Mouse (Mus musculus) myocyte (in vitro differentiated cells): ENCODE results near the gene Ksr2. TPM values are rescaled to one million over a fixed set of nuclear protein-coding genes. Genes with fewer than 3 reads are reported as not detected.

ENCODE experiments used
- H3K27me3 ChIP-seq: one replicate; pipeline ENCODE4 v1.6.1; 2011; ENCODE audit not compliant: control insufficient read depth, insufficient read depth, insufficient read length
- H3K36me3 ChIP-seq: one replicate; pipeline ENCODE4 v1.6.1; 2011; ENCODE audit not compliant: control insufficient read depth, insufficient read depth
- H3K4me2 ChIP-seq: one replicate; pipeline ENCODE4 v1.6.1; 2011; ENCODE audit warnings: low read depth, control low read depth
- H3K4me3 ChIP-seq: one replicate; pipeline ENCODE4 v1.5.1; 2011; ENCODE audit warnings: mild to moderate bottlenecking, control low read depth, moderate library complexity
- H3K79me2 ChIP-seq: one replicate; pipeline ENCODE4 v1.6.1; 2011; ENCODE audit not compliant: control insufficient read depth, insufficient read depth
- H3ac ChIP-seq: one replicate; pipeline ENCODE4 v1.6.1; 2011; ENCODE audit not compliant: control insufficient read depth, insufficient read length
- CEBPB ChIP-seq: IDR thresholded peaks from 2 replicates; pipeline ENCODE4 v1.6.1; 2011; ENCODE audit warnings: mild to moderate bottlenecking, moderate library complexity; ENCODE audit not compliant: poor library complexity, insufficient read depth, severe bottlenecking
- E2F4 ChIP-seq: IDR thresholded peaks from one replicate; pipeline ENCODE4 v1.6.1; 2011; ENCODE audit warnings: mild to moderate bottlenecking, control low read depth, moderate library complexity; ENCODE audit not compliant: insufficient read depth
- MAX ChIP-seq: IDR thresholded peaks from one replicate; pipeline ENCODE4 v1.6.1; 2011; ENCODE audit warnings: low read depth, mild to moderate bottlenecking, control low read depth
- MYOD1 ChIP-seq, 3 experiments: IDR thresholded peaks; one replicate each; pipeline ENCODE4 v1.6.1; 2011; ENCODE audit warnings: control low read depth in 2 of 3, low read depth in 2 of 3, mild to moderate bottlenecking in 2 of 3, moderate library complexity in 1 of 3; ENCODE audit not compliant: insufficient read length in 2 of 3, control insufficient read depth in 1 of 3
- MYOG ChIP-seq, 3 experiments: IDR thresholded peaks; one replicate each; pipeline ENCODE4 v1.6.1; 2011; ENCODE audit warnings: control low read depth in 2 of 3, low read depth in 2 of 3, mild to moderate bottlenecking in 2 of 3; ENCODE audit not compliant: insufficient read length in 2 of 3, control insufficient read depth in 1 of 3, insufficient read depth in 1 of 3
- POLR2A ChIP-seq: IDR thresholded peaks from one replicate; pipeline ENCODE4 v1.6.1; 2011; ENCODE audit warnings: low read depth, mild to moderate bottlenecking, control low read depth, moderate library complexity; ENCODE audit not compliant: insufficient read length
- POLR2AphosphoS2 ChIP-seq: IDR thresholded peaks from one replicate; pipeline ENCODE4 v1.6.1; 2011; ENCODE audit warnings: low read depth, control low read depth; ENCODE audit not compliant: insufficient read length
- REST ChIP-seq: IDR thresholded peaks from one replicate; pipeline ENCODE4 v1.6.1; 2011; ENCODE audit warnings: mild to moderate bottlenecking, control low read depth, moderate library complexity; ENCODE audit not compliant: insufficient read depth, insufficient read length
- SRF ChIP-seq: IDR thresholded peaks from one replicate; pipeline ENCODE4 v1.6.1; 2011; ENCODE audit warnings: low read depth; ENCODE audit not compliant: control insufficient read depth, insufficient read length
- TCF12 ChIP-seq: IDR thresholded peaks from one replicate; pipeline ENCODE4 v1.6.1; 2011; ENCODE audit warnings: mild to moderate bottlenecking, control low read depth; ENCODE audit not compliant: poor library complexity, insufficient read depth, severe bottlenecking
- TCF3 ChIP-seq: IDR thresholded peaks from one replicate; pipeline ENCODE4 v1.6.1; 2011; ENCODE audit warnings: low read depth, control low read depth; ENCODE audit not compliant: insufficient read length
- USF1 ChIP-seq: IDR thresholded peaks from one replicate; pipeline ENCODE4 v1.6.1; 2011; ENCODE audit warnings: low read depth, mild to moderate bottlenecking, control low read depth, moderate library complexity
- polyA plus RNA-seq: library from polyadenylated mRNA; unstranded; fragments of >200 nt; fragmentation: generic; extraction: Trizol; gene quantifications from one replicate; pipeline ENCODE4 v1.2.1, GENCODE M21; 2012; ENCODE audit warnings: missing spikeins

The Ksr2 gene
- polyA plus RNA-seq, 1 experiment: 0.02 TPM

DNA sequence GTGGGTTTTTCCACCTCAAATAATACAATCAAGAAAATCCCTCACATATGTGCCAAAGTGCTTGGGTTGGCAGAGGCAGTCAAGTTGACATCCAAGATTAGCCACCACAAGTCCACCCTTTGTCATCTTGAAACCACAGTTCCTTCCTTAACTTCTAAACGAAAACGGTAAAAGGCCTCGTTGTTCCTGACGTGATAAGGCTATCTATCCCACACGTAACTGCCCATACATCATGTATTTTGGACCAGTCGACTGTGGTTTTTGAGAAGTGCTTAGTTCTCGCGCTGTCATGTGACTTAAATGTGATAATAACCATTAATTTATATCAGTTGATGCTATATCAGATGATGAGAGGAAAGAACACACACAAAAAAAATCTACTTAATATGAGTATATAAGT is 55.8 kb downstream of the Ksr2 start:
- H3K79me2 ChIP-seq: no peaks in the 10 kb centered on the region
- peaks cover 5% of the 10 kb centered on the region for H3K27me3 ChIP-seq
- no peak overlapping the region for H3K4me3 ChIP-seq
- H3K4me2 ChIP-seq: no peak overlapping the region
- H3K36me3 ChIP-seq: no peaks in the 10 kb centered on the region
- no peak overlapping the region for H3ac ChIP-seq
- TF ChIP-seq MAX: no peak
- TF ChIP-seq POLR2AphosphoS2: no peak
- TF ChIP-seq MYOG (IDR thresholded peaks at IDR 0.05; ENCODE audit: control insufficient read depth in 1 of 3, insufficient read depth in 1 of 3, insufficient read length in 2 of 3, low read depth in 2 of 3): no peak
- no peak for TF ChIP-seq MYOD1 (IDR thresholded peaks at IDR 0.05; ENCODE audit: control insufficient read depth in 1 of 3, insufficient read length in 2 of 3, low read depth in 2 of 3)
- no peak for TF ChIP-seq REST
- TF ChIP-seq SRF: no peak
- TF ChIP-seq TCF12: no peak
- no peak for TF ChIP-seq POLR2A
- TF ChIP-seq CEBPB: no peak

DNA sequence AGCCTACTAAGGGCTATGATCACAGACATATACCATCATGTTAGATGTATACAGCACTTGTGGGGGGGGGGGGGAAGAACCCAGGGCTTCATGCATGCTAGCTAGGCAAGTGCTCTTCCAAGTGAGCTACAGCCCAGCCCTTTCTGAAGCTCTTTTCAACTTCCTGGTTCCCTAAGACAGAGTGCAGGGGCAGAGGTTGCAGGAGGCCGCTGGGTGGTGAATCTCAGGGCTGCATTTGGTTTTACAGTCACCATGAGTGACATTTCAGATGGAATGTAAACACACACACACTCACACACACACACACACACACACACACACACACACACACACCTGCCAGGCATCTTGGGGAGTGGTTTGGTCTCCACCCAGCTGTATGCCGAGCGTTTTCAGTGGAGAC is 67.4 kb downstream of the Ksr2 start:
- TF ChIP-seq USF1 (no peak), SRF (no peak), TCF3 (no peak), POLR2A (no peak), POLR2AphosphoS2 (no peak), REST (no peak), E2F4 (no peak), MYOD1 (IDR thresholded peaks at IDR 0.05; ENCODE audit: control insufficient read depth in 1 of 3, insufficient read length in 2 of 3, low read depth in 2 of 3) (no peak)
- H3K4me3 ChIP-seq: no peak overlapping the region
- H3K27me3 ChIP-seq: peaks cover 19% of the 10 kb centered on the region
- no peaks in the 10 kb centered on the region for H3K79me2 ChIP-seq
- H3K36me3 ChIP-seq: no peaks in the 10 kb centered on the region
- H3K4me2 ChIP-seq: no peak overlapping the region
- no peak overlapping the region for H3ac ChIP-seq

DNA sequence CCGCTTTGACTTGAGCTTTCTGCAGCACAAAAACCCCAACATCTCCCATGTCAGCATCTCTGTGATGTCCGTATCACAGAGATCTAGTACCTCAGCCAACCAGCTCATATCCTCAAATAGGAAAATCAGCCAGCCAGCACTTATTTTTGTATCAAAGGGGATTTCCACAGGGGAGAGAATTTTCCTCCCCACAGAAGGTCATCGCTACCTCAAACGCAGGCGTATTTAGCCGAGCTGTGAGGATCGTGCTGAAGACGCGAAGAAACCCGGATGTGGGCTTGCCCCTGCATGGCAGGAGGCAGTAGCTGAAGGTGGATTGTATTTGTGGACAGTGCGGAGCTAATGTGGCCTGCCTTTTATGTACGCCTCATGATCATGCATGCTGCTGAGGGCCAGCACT is 67.8 kb downstream of the Ksr2 start:
- no peak overlapping the region for H3K4me3 ChIP-seq
- TF ChIP-seq MAX: no peak
- no peak for TF ChIP-seq REST
- TF ChIP-seq POLR2A: no peak
- TF ChIP-seq CEBPB: no peak
- no peak for TF ChIP-seq MYOG (IDR thresholded peaks at IDR 0.05; ENCODE audit: control insufficient read depth in 1 of 3, insufficient read depth in 1 of 3, insufficient read length in 2 of 3, low read depth in 2 of 3)
- no peak for TF ChIP-seq E2F4
- TF ChIP-seq USF1: no peak
- no peak for TF ChIP-seq TCF3
- TF ChIP-seq TCF12: no peak
- no peak for TF ChIP-seq SRF
- no peak for TF ChIP-seq POLR2AphosphoS2
- no peaks in the 10 kb centered on the region for H3K79me2 ChIP-seq
- no peak overlapping the region for H3K4me2 ChIP-seq
- peaks cover 19% of the 10 kb centered on the region for H3K27me3 ChIP-seq
- no peak overlapping the region for H3ac ChIP-seq
- no peaks in the 10 kb centered on the region for H3K36me3 ChIP-seq

DNA sequence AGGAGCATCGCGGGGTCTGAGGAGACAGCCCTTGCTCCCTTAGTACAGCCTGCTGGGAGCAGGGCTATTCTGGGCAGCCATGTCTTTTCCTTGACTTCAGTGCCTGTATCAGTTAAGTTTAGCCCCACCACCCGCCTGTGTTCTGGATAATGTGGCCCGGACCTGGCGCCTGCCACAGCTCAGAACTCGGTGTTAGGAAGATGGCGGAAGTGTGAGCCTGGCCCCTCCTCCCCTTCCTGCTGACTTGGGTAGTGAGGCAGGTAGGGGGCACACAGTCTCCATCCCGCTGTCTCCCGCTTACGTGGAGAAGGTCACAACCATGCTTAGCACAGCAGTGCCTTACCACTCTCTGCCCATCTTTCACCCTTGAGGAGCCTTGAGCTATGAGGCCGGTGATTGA is 68.2 kb downstream of the Ksr2 start:
- TF ChIP-seq POLR2A: no peak
- no peak for TF ChIP-seq SRF
- Histone ChIP-seq H3ac (no peak overlapping the region), H3K79me2 (no peaks in the 10 kb centered on the region), H3K27me3 (peaks cover 19% of the 10 kb centered on the region), H3K36me3 (no peaks in the 10 kb centered on the region), H3K4me2 (no peak overlapping the region), H3K4me3 (no peak overlapping the region)

DNA sequence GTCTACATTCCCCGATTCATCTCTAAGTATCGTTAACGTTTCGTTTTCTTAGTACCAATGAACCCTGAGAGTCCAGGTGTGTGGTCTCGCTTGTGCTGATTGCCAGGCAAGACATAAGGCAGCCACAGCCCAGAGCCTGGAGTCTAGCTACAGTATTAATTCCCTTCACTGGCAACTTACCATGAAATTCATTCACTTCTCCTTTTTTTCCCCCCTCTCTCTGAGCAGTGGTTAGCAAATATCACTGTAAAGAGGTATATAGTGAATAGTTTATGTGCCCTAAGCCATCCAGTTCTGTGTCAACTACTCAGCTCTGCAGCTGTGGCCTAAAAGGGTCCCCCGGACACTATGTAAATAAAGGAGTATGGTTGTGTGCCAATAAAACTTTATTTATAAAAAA is 71.6 kb downstream of the Ksr2 start:
- Histone ChIP-seq H3K36me3 (no peaks in the 10 kb centered on the region), H3K79me2 (no peaks in the 10 kb centered on the region), H3K4me3 (no peak overlapping the region), H3K27me3 (peaks cover 19% of the 10 kb centered on the region), H3ac (no peak overlapping the region), H3K4me2 (no peak overlapping the region)
- no peak for TF ChIP-seq MYOG (IDR thresholded peaks at IDR 0.05; ENCODE audit: control insufficient read depth in 1 of 3, insufficient read depth in 1 of 3, insufficient read length in 2 of 3, low read depth in 2 of 3)
- no peak for TF ChIP-seq POLR2A
- TF ChIP-seq MYOD1 (IDR thresholded peaks at IDR 0.05; ENCODE audit: control insufficient read depth in 1 of 3, insufficient read length in 2 of 3, low read depth in 2 of 3): no peak
- no peak for TF ChIP-seq TCF12
- no peak for TF ChIP-seq E2F4
- TF ChIP-seq SRF: no peak
- TF ChIP-seq USF1: no peak
- TF ChIP-seq REST: no peak
- no peak for TF ChIP-seq CEBPB
- no peak for TF ChIP-seq MAX
- TF ChIP-seq POLR2AphosphoS2: no peak
- TF ChIP-seq TCF3: no peak
